Mouse (Mus musculus): ENCODE measurements around the gene Vps13d. TPM values are rescaled to one million over a fixed set of nuclear protein-coding genes. Genes with fewer than 3 reads are reported as not detected.

Vps13d gene
- total and polyA plus RNA-seq, 3 experiments, result 13.3 to 56.2 (median 49.7) TPM

DNA sequence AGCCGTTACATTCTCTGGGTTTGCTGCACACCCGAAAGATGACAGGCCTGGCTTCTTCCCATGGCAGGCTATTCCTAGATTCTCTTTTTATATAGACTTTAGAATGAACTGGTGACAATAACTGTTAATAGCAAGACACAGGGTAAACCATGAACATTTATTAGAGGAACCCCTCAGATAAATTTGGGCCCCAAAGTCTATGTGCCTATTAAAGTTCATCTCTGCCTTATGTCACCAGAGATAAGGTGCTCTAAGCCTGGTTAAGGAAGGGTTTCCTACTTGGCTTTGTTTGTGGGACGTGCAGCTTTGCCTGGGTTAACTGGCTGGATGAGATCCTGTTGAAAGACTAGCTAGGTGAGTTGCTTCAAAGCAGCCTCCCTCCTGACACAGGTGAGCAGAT lies 159.4 kb downstream of the Vps13d start:
- no peak for DNase-seq

- DNase-seq, result peak; percentile 45
Observed at GRCm38 (mm10) chr4:145034506-145035243, 160.1 kb downstream of the Vps13d start.

- DNase-seq, result no peak
Observed at GRCm38 (mm10) chr4:145033392-145033791, 161.4 kb downstream of the Vps13d start.

DNA sequence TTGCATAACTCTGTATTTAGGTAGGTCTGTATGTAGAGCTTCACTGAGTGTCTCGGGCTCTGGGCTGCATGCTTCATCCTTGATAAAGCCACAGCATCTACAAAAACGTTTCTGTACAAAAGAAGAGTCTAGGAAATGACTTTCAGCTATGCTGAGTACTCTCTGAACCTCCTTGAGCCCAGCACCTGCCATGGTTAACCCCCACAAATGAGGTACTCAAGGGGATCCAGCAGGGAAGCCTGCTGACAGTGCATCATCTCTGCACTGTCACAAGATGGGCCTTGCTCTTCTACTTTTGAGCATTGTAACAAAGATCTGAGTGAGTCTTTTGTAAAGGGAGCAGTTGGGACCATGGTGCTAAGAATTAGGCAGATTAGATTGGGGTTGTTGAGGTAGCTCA lies 162.2 kb downstream of the Vps13d start:
- no peak for DNase-seq

GRCm38 (mm10) chr4:145031510-145031909 lies 163.3 kb downstream of the Vps13d start:
- no peak for DNase-seq

- peak; percentile 53 for DNase-seq
Observed at GRCm38 (mm10) chr4:145026449-145026851, 168.4 kb downstream of the Vps13d start.

DNA sequence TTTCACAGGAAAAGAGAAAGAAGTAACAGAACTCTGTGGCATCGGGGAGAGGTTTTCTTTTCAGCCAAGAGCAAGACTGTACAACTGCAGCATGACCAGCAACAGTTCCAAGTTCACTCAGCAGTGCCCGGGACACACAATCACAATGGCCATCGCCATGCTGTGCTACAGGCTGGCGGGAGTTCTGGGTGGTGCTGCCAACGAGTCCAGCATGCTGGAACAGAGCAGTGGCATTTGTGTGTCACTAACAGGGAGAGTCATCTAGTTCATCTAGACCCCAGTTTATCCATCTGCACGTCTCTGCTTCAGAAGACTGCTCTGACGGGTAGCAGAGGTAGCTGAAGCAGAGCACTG lies 169.4 kb downstream of the Vps13d start:
- DNase-seq, result peak; percentile 37

DNA sequence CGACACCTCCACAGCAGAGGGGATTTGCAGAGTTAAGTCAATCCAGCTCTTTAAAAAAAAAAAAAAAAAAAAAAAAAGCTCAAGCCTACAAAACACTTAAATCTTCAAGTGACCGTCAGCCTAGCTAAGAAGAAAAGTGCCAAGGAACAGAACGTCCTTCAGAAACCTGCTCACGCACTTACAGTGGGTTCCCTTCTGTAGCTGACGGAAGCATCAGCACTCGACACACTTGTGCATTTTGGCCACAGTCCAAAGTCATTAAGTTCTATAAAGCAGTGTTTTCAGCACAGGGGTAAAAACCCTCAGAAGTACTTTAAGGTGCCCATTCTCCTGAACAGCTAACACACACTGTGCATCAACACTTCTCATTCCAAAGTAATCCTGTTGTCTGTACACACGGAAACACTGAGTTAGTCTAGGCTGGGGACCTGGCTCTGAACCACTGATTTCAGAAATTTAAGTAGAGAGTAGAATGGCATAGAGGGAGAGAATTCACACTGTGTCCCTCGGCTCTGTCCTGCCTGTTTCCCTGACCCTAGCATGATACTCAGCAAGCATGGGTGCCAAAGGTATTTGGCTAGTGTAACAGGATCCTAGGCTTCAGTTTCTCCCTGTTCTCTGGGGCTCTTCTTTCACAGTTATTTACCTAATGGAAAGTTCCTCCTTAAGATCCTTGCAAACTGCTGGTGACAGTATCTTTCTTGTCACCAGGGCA lies 170.0 kb downstream of the Vps13d start:
- DNase-seq, result no peak

DNA sequence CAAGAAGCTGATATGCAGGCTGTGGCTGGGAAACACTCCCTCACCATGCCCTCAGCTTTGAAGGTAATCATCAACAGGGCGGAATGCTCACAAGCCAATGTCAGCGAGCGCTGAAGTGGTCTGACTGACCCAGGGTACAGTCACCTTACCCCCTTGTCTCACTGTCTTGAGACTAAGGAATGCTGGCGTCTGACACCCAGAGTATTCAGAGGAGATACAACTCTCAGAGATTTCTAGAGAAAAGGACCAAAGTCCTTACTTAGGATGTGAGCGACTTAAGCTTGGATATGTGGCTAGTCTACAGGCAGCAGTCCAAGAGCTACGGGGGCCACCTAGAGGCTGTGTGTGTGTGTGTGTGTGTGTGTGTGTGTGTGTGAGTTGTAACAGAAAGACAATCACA lies 170.9 kb downstream of the Vps13d start:
- no peak for DNase-seq

DNA sequence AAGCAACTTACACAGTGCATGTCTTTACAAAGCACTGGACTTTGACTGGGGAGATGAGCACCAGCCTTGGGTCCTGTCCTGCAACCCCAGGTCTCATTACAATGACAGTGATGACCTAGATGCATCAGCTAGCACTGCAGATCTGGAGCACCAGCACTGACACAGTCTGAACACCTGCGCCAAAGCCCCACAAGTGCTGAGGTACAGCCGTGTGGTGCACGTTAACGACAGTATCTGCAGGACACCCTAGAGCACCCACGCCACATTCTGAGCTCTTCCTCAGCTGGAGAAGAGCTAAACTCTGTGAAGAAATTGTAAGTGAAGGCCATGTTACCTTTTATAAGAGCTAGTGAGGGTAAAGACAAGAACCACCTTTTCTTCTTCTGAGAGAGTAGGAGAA lies 172.0 kb downstream of the Vps13d start:
- DNase-seq, result no peak

DNA sequence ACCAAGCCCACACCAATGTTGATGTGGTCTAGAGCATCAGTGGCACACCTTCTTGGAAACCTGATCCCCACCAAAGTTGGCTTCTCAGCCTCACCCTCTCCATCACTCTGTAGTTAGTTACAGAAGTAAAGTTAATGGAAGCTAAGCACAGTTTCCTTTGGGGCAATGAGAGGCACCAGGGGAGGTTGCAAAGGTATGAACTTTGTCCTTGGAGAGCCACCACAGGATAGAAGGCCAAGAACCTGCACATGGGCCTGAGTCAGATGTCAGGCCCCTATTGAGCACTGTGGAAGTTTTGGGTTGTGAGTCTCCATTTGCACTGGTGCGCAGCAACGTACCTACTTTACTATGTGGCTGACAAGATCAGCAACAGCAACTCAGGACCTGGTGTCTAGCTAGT lies 172.6 kb downstream of the Vps13d start:
- no peak for DNase-seq

DNA sequence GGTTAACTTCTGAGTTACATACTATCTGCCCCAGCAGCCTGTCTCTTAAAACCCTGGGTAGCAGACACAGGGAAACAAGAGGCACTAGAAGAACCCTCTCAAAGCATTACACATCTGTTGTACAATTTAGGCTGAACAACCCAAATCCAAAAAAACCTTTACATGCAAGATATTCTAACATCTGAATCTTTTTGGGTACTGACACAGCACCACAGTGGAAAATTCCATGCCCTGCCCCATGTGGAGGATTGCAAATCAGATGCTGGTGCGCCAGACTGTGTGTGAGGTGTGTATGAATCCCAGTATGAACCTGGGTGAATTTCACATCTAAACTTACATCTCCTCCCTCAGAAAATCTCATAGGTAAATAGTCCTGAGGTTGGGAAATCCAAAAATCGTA lies 174.4 kb downstream of the Vps13d start:
- DNase-seq, result no peak

- DNase-seq, result no peak
Observed at GRCm38 (mm10) chr4:145019121-145019714, 175.6 kb downstream of the Vps13d start.

DNA sequence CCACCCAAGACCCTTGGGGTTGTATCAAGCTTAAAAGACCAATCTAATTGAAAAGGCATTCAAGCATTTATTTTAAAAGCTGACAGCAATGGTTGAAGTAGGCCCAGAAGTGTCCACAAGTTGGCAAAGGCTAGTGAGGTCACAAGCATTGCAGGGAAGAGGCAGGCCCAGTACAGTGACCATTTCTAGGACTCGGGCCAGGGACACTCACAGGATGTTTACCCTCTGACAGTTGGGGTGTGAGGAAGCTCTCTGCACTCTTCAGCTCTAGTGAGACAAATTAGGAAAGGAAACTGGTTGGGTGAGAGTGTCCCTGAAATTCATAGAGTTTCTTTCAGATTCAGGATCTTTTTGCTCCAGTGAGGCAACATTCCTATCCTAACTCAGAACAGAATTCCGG lies 177.1 kb downstream of the Vps13d start:
- DNase-seq, result peak; percentile 81

GRCm38 (mm10) chr4:145016669-145017068 lies 178.1 kb downstream of the Vps13d start:
- DNase-seq, result peak; percentile 39

GRCm38 (mm10) chr4:145014632-145014960 lies 180.2 kb downstream of the Vps13d start:
- DNase-seq, result no peak

DNA sequence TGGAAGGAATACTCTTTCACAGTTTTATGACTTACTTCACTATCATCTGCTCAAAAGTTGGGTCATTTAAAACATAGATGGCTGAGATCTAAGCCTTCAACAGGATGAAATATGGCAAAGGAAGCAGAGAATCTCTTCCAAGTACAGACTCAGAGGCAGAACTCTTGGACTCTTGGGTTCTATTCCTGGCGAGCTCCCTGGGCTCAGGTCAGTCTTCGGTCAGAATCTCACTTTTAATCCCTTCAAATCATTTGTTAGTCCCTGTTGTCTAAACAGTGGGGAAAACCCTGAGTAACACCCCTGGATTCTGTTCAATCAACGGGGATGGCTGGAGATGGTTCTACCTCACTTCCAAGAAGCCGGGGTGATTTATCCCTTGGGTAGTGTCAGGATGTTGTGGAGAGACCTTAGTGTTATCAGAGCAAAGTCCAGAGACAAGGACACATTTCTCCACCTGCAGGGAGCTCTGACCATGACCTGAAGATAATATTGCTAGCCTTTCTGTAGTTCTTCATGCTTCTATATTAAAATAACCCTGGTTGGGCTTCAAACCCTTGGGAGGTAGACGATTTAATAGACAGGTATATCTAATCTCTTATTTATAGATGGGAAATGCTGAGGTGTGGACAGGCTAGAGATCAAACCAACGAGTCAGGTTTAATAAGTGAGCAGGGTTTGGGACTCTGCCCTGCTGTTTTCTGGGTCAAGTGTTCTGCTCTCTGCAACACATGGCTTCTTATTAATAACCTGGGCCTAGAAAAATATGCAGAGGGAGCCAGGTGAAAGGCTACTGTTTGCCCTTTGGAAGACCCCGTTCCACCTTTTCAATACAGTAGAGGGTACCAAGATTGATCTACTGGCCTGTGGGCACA lies 180.8 kb downstream of the Vps13d start:
- DNase-seq, result peak; percentile 38

DNA sequence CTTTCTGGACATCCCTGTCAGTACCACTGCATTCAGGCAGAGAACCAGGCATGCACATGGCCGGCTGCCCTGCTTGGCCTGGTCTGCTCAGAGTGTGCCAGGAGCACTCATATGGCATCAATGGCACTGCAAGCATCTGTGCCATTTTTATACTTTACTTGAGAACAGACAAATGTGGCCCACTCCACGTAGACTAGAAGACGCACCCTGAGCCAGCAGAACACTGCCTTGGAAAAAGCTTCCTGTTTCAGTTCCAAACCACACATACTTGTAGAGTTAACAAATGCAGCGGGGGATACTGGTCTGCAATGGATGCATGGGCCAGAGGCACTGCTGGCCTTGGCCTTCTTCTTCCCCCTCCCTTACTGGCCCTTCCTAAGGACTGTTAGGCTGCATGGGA lies 181.6 kb downstream of the Vps13d start:
- no peak for DNase-seq

DNA sequence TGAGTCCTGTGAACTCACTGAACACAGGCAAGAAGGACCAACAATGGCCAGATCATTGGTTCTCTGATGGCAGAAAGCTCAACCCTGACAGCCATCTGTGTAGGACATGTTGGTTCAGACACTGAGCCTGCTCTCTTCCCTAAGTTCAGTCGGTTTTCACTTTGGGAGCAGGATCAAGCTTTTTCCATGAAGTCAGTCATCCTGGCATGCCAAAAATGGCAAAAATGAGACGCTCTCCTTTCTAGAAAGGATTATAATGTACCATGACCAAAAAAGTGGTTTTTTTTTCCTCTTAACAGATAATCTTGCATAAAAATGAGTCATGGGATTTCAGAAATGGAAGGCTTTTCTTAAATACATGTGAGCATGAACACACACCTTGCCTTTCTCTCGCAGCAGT lies 183.6 kb downstream of the Vps13d start:
- no peak for DNase-seq

GRCm38 (mm10) chr4:145009934-145010333 lies 184.9 kb downstream of the Vps13d start:
- no peak for DNase-seq

DNA sequence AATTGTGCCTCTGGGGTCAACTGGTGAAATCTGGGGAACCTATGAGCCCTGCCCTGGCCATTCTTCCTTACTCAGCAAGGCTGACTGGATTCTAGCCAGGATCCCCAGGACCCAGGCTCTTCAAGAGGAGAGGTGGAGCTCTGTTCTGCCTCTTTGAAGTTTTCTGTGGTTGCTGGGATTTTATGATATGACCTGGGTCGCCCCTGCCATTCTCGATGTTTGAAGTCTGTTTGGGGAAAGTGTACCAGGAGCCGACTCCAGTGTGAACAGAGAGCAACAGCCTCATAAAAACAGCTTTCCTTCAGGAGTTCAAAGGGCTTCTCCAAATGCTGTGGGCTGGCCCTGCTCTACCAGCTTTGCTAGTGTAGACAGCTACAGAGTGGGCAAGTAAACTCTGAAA lies 185.4 kb downstream of the Vps13d start:
- no peak for DNase-seq

DNA sequence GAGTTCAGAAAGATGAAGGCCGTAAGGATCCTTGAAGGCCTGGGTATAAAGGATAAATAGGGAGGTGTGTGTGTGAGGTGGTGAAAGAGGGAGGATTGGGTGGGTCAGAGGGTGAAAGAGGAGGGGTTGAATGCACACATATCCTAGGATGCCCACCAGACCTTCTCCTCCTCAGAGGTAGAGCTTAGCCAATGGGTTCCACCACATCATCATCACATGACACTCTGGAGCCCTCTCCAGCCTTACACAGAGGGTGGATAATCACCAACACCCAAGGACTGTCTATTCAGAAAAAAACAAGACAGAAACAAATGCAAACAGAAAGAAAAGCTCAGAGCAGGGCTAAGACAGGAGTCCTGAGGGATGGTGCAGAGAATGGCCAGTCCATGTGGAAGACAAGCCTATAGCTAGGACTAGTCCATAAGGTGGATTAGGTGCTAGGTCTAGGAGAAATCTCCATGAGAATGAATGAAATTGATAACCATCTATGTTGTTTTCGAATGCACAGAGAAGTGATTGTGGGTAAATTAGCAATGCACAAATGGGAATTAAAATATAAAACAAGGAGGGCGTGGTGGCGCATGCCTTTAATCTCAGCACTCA lies 188.8 kb downstream of the Vps13d start:
- no peak for DNase-seq
